Mouse (Mus musculus) C2C12 (cell line): ENCODE data around the gene Pramef6.
"Not testable (repeated sequence)": the region's sequence is repeated elsewhere in the genome, so short reads cannot be mapped to it uniquely, and the experiment has no call there.

Source experiments
- CEBPB ChIP-seq: IDR thresholded peaks from one replicate; pipeline ENCODE4 v1.6.1; 2011; ENCODE audit warnings: low read depth, mild to moderate bottlenecking, control low read depth, moderate library complexity
- CTCF ChIP-seq: IDR thresholded peaks from one replicate; pipeline ENCODE4 v1.5.1; 2011; ENCODE audit not compliant: control insufficient read depth, insufficient read depth, insufficient read length

DNA sequence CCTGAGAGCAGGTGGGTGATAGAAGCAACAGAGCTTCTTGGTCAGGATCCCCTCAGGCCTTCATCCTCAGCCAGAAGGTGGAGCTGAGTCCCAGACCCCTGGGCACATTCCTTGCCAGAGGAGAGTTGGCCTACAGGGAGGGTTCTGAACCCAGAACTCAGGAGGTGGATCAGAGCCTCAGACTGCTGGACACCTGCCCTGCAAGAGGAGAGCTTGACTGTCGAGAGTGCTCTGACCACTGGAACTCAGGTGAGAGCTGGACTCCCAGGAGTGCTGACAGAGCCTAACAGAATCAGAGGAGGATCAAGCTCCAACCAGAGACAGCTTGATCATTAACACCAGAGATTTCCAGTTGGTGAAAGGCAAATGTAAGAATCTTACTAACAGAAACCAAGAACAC is 17.8 kb downstream of the Pramef6 start:
- TF ChIP-seq CEBPB, CTCF: not testable (repeated sequence)
